Mouse (Mus musculus) kidney, embryonic 16.5 days (tissue): Measurements from ENCODE around the gene Car7. TPM values are rescaled to one million over a fixed set of nuclear protein-coding genes. Genes with fewer than 3 reads are reported as not detected.
A peak's percentile ranks its signal among the peaks of the same experiment; 100 is the strongest.

ENCODE experiments used
- ATAC-seq: fragments of 200-750 bp; cut with Nextera tagmentation; 2 replicates; pipeline ENCODE4 v1.8.0; 2017; ENCODE audit warnings: moderate TSS enrichment; ENCODE audit not compliant: low FRiP score, low TSS enrichment
- H3K27ac ChIP-seq: fragments of 300-500 bp; sonication (generic); 2 replicates; pipeline ENCODE4 v1.5.1; 2014; ENCODE audit warnings: low read length
- H3K27me3 ChIP-seq: fragments of 300-500 bp; sonication (generic); 2 replicates; pipeline ENCODE4 v1.6.1; 2014; ENCODE audit warnings: low read length, control low read depth, mixed read lengths; ENCODE audit not compliant: insufficient read depth
- H3K36me3 ChIP-seq: fragments of 300-500 bp; sonication (generic); 2 replicates; pipeline ENCODE4 v1.6.1; 2014; ENCODE audit warnings: low read length, control low read depth, mixed read lengths; ENCODE audit not compliant: insufficient read depth
- H3K4me1 ChIP-seq: fragments of 300-500 bp; sonication (generic); 2 replicates; pipeline ENCODE4 v1.6.1; 2014; ENCODE audit warnings: low read length, control low read depth, mixed read lengths; ENCODE audit not compliant: insufficient read depth
- H3K4me2 ChIP-seq: fragments of 300-500 bp; sonication (generic); replicated peaks from 2 replicates; pipeline ENCODE4 v1.6.1; 2014; ENCODE audit warnings: low read depth, low read length
- H3K4me3 ChIP-seq: fragments of 300-500 bp; sonication (generic); 2 replicates; pipeline ENCODE4 v1.5.1; 2014; ENCODE audit warnings: mild to moderate bottlenecking, low read length
- H3K9ac ChIP-seq: fragments of 300-500 bp; sonication (generic); replicated peaks from 2 replicates; pipeline ENCODE4 v1.6.1; 2014; ENCODE audit warnings: low read length
- H3K9me3 ChIP-seq: fragments of 300-500 bp; sonication (generic); 2 replicates; pipeline ENCODE4 v1.6.1; 2016; ENCODE audit warnings: low read length, control low read depth
- WGBS: fragments of 180-500 bp; shearing (Covaris S2); extraction: QIAGEN DNeasy Blood & Tissue Kit; methylation state at CpG from one replicate; pipeline ENCODE4 v1.1.7; 2014; 5-methylcytosine and 5-hydroxymethylcytosine counted together
- polyA plus RNA-seq: library from polyadenylated mRNA; unstranded; fragments of >200 nt; fragmentation: Nextera tagmentation; extraction: Ambion mirVana; gene quantifications from 2 replicates; pipeline ENCODE4 v1.2.1, GENCODE M21; 2015

Car7 gene
- 2.4 and 3.3 TPM in 2 replicates for polyA plus RNA-seq

GRCm38 (mm10) chr8:104533971-104534778, at the start of gene Car7, which contains the start of gene Nae1:
Car7 (plus strand) TSS chr8:104534689.
Nae1 (minus strand) TSS chr8:104534637.
- peaks cover 7% of the 10 kb centered on the region for H3K27me3 ChIP-seq
- H3K4me3 ChIP-seq, result peak within 1 kb of the TSS; percentile 93
- H3K36me3 ChIP-seq, result peaks cover 15% of the 10 kb centered on the region
- no peaks in the 10 kb centered on the region for H3K9me3 ChIP-seq
- WGBS, result under 1% methylated on average over 69 of the region's 70 CpGs
- peak; percentile 98 for ATAC-seq
- peak within 1 kb of the TSS; percentile 85 for H3K27ac ChIP-seq
- peak within 1 kb of the TSS; percentile 97 for H3K9ac ChIP-seq
- H3K4me2 ChIP-seq, result peak within 1 kb of the TSS; percentile 77
- H3K4me1 ChIP-seq, result peaks cover 20% of the 10 kb centered on the region

GRCm38 (mm10) chr8:104509061-104510006, 25.2 kb upstream of the Car7 start, which contains the start of gene Terb1:
Terb1 (minus strand) TSS chr8:104509910.
- peaks cover 9% of the 10 kb centered on the region for H3K36me3 ChIP-seq
- H3K27ac ChIP-seq, result peak within 1 kb of the TSS; percentile 69; the same call in 1 of the 2 replicates
- ATAC-seq, result peak; percentile 94
- no peaks in the 10 kb centered on the region for H3K9me3 ChIP-seq
- H3K9ac ChIP-seq, result peak within 1 kb of the TSS; percentile 82
- peak within 1 kb of the TSS; percentile 66 for H3K4me3 ChIP-seq
- WGBS, result 1% methylated on average over 60 of the region's 64 CpGs
- H3K4me2 ChIP-seq, result peak within 1 kb of the TSS; percentile 100
- peaks cover 11% of the 10 kb centered on the region for H3K4me1 ChIP-seq
- no peaks in the 10 kb centered on the region for H3K27me3 ChIP-seq

GRCm38 (mm10) chr8:104510134-104510533, 24.4 kb upstream of the Car7 start:
- peak overlapping the region; percentile 66; the same call in 1 of the 2 replicates for H3K4me3 ChIP-seq
- no peak overlapping the region; the same call in 1 of the 2 replicates for H3K27ac ChIP-seq
- peaks cover 11% of the 10 kb centered on the region for H3K4me1 ChIP-seq
- ATAC-seq, result peak; percentile 5; the same call in 1 of the 2 replicates
- WGBS, result 81% methylated on average over 3 of the region's 3 CpGs
- no peaks in the 10 kb centered on the region for H3K27me3 ChIP-seq
- no peak overlapping the region for H3K9ac ChIP-seq
- peak overlapping the region; percentile 100 for H3K4me2 ChIP-seq
- H3K36me3 ChIP-seq, result peaks cover 16% of the 10 kb centered on the region
- no peaks in the 10 kb centered on the region for H3K9me3 ChIP-seq

GRCm38 (mm10) chr8:104517872-104518271, 16.6 kb upstream of the Car7 start:
- H3K4me1 ChIP-seq, result no peaks in the 10 kb centered on the region
- H3K4me3 ChIP-seq, result no peak overlapping the region
- no peak overlapping the region for H3K4me2 ChIP-seq
- H3K27ac ChIP-seq, result no peak overlapping the region
- WGBS, result 93% methylated on average over 5 of the region's 5 CpGs
- no peak for ATAC-seq
- H3K9me3 ChIP-seq, result no peaks in the 10 kb centered on the region
- no peaks in the 10 kb centered on the region for H3K27me3 ChIP-seq
- peaks cover 45% of the 10 kb centered on the region for H3K36me3 ChIP-seq
- H3K9ac ChIP-seq, result no peak overlapping the region

- H3K36me3 ChIP-seq, result peaks cover 35% of the 10 kb centered on the region
- ATAC-seq, result no peak
- H3K4me1 ChIP-seq, result peaks cover 13% of the 10 kb centered on the region
- no peaks in the 10 kb centered on the region for H3K27me3 ChIP-seq
- no peak overlapping the region for H3K9ac ChIP-seq
- WGBS, result 82% methylated on average over 6 of the region's 6 CpGs
- H3K27ac ChIP-seq, result no peak overlapping the region
- no peak overlapping the region for H3K4me3 ChIP-seq
- H3K4me2 ChIP-seq, result no peak overlapping the region
- H3K9me3 ChIP-seq, result no peaks in the 10 kb centered on the region
Measured at GRCm38 (mm10) chr8:104529671-104530070, 4.8 kb upstream of the Car7 start.

- Histone ChIP-seq H3K4me1 (peaks cover 20% of the 10 kb centered on the region), H3K27me3 (peaks cover under 1% of the 10 kb centered on the region; the same call in 1 of the 2 replicates), H3K9me3 (no peaks in the 10 kb centered on the region), H3K36me3 (peaks cover 17% of the 10 kb centered on the region), H3K27ac (no peak overlapping the region), H3K4me2 (peak overlapping the region; percentile 73), H3K4me3 (peak overlapping the region; percentile 93), H3K9ac (peak overlapping the region; percentile 97)
- ATAC-seq, result peak; percentile 17; the same call in 1 of the 2 replicates
- WGBS, result 14% methylated on average over 7 of the region's 7 CpGs
Measured at GRCm38 (mm10) chr8:104533551-104533950, 938 bp upstream of the Car7 start.

GRCm38 (mm10) chr8:104534779-104535141, 271 bp downstream of the Car7 start:
- peak; percentile 76 for ATAC-seq
- Histone ChIP-seq H3K4me2 (peak overlapping the region; percentile 77), H3K4me1 (peaks cover 20% of the 10 kb centered on the region), H3K9ac (peak overlapping the region; percentile 97), H3K27me3 (peaks cover 12% of the 10 kb centered on the region), H3K36me3 (peaks cover 10% of the 10 kb centered on the region), H3K27ac (no peak overlapping the region), H3K9me3 (no peaks in the 10 kb centered on the region), H3K4me3 (peak overlapping the region; percentile 93)
- 9% methylated on average over 9 of the region's 9 CpGs for WGBS

- Histone ChIP-seq H3K4me2 (peak overlapping the region; percentile 77), H3K9ac (no peak overlapping the region), H3K27me3 (peaks cover 19% of the 10 kb centered on the region), H3K4me3 (peak overlapping the region; percentile 93; the same call in 1 of the 2 replicates), H3K27ac (no peak overlapping the region), H3K36me3 (peaks cover 4% of the 10 kb centered on the region; the same call in 1 of the 2 replicates), H3K9me3 (no peaks in the 10 kb centered on the region), H3K4me1 (peaks cover 20% of the 10 kb centered on the region)
- no peak for ATAC-seq
- 27% methylated on average over 7 of the region's 7 CpGs for WGBS
Measured at GRCm38 (mm10) chr8:104535378-104535777, 889 bp downstream of the Car7 start.

- Histone ChIP-seq H3K4me2 (no peak overlapping the region), H3K36me3 (peaks cover 4% of the 10 kb centered on the region; the same call in 1 of the 2 replicates), H3K27ac (no peak overlapping the region), H3K4me3 (no peak overlapping the region), H3K27me3 (peaks cover 25% of the 10 kb centered on the region), H3K4me1 (peaks cover 26% of the 10 kb centered on the region), H3K9ac (no peak overlapping the region), H3K9me3 (no peaks in the 10 kb centered on the region)
- ATAC-seq, result no peak
- 82% methylated on average over 4 of the region's 4 CpGs for WGBS
Measured at GRCm38 (mm10) chr8:104536028-104536427, 1.5 kb downstream of the Car7 start.
